Mouse (Mus musculus): ENCODE data around the gene Nup188.

The Nup188 gene

DNA sequence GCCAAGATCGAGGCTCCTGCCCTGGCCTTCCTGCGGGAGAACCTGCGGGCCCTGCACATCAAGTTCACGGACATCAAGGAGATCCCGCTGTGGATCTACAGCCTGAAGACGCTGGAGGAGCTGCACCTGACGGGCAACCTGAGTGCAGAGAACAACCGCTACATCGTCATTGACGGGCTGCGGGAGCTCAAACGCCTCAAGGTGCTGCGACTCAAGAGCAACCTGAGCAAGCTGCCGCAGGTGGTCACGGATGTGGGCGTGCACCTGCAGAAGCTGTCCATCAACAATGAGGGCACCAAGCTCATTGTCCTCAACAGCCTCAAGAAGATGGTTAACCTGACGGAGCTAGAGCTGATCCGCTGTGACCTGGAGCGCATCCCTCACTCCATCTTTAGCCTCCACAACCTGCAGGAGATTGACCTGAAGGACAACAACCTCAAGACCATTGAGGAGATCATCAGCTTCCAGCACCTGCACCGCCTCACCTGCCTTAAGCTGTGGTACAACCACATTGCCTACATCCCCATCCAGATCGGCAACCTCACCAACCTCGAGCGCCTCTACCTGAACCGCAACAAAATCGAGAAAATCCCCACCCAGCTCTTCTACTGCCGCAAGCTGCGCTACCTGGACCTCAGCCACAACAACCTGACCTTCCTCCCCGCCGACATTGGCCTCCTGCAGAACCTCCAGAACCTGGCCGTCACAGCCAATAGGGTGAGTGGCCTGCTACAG is 29.4 kb upstream of the Nup188 start:
- no peak for DNase-seq (ENCODE audit: low spot score)

DNA sequence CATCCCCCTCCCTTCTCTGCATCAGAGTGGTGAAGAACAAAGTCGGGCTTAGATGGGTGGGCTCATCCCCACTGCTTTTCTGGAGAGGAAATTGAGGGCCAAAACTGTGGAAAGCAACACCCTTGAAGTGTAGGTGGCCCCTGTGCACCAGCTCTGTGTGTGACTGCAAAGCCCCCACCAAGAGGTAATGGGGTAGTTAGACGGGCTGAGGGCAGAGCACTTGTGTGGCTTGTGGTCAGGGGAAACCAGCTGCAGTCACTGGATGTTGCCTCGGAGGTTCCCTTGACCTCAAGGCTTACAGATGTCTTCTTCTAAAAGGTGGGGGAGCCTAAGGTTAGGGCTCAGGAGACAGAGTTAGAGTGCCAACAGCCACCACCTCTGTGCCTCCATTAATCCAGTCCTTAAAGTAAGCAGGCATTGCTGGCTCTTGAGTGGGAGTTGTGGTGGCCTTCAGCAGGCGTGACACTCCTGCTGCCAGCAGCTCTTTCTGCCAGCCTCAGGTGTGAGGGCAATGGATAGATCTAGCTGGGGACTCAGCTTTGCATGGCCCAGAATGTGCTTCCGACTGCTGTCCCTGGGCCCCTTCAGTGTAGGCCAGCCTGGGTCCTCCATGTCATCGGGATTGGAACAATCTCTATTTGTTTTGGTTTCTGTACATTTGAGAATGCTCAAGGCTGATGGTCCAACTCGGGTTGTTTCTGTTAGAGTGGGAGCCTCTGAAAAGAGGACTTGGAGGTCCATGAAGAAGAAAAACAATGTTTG is 28.3 kb upstream of the Nup188 start:
- DNase-seq (ENCODE audit: low spot score): no peak

DNA sequence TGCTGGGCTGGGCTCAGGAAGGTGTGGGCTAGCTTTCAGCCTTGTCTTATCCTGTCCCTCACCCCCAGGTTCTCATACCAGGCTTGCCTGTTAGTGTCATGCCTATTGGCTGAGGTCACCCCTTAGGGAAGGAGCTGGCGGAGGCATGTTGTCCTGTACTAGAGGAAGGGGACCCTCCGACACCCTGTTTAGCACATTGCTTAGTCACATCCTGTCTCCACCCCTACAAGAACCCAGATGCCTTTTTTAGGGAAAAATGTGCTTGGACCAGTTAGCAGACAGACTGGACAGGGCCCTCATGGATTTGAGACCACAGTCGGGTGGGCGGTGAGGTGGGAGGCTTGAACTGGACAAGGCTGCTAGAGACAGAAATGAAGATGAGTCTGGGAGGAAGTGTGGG is 27.6 kb upstream of the Nup188 start:
- DNase-seq (ENCODE audit: low spot score): no peak

DNA sequence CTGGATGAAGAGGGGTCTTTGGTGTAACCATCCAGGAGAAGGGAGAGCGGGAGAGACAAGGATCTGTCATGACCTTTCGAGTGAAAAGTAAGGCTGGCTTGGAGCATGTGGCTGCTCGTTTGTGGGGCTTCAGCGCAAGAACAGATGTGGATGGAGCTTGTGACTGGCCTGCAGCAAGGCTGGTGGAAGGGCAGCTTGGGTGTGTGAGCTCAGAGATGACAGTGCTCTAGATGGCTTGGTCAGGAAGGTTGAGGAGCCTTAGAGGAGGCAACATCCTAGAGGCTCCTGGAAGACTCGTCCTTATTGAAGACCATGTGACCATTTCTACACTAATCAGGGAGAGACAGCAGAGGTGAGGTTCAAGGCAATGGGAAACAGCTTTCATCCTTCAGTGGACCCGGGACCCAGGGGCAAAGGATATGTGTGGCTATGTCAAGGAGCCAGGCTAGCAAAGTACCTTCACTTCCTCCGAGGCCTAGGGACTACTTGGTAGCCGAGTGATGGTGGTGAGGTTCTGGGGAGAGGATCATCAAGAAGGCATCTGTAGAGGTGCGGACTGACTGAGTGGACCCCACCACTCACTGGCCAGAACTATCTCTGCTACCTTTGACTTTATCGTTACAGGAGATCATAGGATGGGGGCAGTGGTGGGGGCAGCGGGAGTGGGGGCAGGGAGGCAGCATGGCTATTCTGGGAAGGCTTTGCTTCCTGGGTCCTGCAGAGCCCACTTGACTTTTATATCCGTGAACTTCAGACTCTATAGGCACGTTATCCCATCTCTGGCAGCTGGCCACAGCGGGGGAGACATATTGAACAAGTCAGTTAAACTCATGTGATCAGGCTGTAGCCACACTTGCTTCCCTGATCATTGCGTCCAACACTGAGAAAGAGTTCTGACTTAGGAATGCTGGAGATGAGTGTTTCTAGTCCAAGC is 26.8 kb upstream of the Nup188 start:
- DNase-seq (ENCODE audit: low spot score): no peak

DNA sequence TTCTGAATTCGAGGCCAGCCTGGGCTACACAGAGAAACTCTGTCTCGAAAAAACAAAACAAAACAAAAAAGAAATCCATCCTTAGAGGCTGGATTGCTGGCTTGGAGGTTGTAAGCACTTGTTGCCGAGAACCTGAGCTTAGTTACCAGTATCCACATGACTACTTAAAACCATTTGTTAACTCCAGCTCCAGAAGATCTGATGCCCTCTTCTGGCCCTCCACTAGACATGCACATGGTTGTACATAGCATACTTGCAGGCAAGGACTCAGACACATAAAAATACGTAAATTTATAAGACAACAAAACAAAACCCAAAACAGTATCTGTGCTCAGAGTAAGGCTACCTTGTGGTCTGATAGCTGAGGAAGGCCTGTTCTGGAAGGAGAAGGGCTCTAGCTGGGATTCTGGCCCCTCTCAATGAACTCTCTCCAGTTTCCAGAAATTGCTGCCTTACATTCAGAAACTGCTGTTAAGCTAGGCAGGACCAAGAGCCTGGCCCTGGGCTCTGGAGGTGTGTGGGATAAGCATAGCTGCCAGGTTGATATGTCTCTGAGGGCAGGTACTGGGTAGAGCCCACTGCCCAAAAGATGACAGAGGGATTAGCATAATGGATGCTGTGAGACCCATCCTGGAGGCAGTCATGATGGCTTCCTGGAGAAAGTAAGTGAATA is 25.0 kb upstream of the Nup188 start:
- DNase-seq (ENCODE audit: low spot score): no peak

DNA sequence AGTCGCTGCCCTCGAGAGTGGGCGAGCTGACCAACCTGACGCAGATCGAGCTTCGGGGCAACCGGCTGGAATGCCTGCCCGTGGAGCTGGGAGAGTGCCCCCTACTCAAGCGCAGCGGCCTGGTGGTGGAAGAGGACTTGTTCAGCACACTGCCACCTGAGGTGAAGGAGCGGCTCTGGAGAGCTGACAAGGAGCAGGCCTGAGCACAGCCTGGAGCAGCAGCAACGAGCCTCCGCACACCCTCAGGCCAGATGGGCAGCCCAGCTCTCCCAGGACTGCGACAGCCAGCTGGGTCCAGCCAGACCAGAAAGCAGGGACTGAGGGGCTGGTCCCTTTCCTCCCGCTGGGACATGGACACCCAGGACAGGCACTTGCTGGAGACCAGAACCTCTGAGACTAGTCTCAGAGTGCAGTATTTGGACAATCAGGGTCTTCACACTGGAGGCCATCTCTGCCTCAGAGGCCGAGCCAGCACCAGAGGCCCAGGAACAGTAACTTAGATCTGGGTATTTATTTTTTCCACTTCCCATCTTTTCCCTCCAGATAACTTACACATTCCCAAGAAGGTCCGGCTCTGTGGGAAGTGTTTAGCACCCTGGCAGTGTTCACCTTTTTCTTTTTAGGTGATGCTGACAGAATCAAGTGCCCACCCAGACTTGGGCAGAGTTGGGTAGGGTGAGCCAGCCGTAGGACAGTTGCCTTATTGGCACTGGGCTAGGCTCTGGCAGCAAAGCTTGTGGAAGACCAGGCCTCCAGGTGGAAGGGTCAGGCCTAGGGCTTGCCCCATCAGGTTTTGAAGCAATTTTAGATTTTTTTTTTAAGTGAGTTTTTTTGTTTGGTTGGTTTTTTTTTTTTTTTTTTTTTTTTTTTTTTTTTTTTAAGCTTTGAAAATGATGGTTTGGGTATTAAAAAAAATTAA is 24.0 kb upstream of the Nup188 start:
- no peak for DNase-seq (ENCODE audit: low spot score)

DNA sequence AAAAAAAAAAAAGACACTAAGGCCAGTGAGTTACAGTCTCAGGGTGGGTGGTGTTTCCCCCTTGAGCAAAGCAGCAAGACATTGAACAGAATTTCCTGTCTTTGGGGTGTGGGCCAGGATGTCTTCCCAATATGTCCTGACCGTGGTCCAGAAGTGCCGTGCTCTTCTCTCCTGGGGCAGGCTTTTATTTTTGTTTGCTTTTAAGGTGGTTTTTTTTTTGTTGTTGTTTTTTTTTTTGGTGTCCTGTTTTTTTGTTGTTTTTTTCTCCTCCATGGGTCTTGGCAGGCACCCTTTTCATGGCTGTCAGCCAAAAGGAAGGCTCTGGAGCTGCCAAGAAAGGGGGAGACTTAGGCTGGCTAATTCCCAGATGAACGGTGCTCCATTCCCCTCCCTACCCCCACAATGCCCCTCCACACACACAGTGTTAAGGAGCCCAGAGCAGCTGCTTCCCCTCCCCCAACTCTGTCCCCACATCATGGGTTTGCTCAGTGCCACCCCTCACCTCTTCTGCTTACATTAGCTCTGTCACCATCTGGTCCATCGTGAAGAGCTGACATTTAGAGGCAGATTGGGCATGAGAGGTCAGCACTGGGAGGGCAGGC is 23.3 kb upstream of the Nup188 start:
- peak; percentile 80 for DNase-seq (ENCODE audit: low spot score)

DNA sequence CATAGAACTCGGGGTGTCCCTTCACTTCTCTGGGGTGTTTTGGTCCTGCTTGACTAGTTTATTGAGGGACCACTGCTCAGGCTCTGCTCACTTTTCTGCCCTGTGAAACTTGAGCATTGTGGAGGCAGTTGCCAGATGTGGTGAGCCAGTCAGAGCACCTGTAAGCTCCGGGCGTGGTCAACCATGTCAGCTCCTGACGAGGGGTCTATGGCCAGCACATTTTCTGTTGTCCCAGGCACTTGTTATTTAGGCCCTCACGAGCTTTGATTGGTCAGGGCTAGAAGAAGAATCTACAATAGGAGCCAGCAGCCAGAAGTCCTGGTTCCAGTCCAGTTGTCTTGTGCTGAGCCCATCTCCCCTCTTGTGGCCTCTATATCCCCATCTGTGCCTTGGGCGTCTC is 22.4 kb upstream of the Nup188 start:
- DNase-seq (ENCODE audit: low spot score): no peak

DNA sequence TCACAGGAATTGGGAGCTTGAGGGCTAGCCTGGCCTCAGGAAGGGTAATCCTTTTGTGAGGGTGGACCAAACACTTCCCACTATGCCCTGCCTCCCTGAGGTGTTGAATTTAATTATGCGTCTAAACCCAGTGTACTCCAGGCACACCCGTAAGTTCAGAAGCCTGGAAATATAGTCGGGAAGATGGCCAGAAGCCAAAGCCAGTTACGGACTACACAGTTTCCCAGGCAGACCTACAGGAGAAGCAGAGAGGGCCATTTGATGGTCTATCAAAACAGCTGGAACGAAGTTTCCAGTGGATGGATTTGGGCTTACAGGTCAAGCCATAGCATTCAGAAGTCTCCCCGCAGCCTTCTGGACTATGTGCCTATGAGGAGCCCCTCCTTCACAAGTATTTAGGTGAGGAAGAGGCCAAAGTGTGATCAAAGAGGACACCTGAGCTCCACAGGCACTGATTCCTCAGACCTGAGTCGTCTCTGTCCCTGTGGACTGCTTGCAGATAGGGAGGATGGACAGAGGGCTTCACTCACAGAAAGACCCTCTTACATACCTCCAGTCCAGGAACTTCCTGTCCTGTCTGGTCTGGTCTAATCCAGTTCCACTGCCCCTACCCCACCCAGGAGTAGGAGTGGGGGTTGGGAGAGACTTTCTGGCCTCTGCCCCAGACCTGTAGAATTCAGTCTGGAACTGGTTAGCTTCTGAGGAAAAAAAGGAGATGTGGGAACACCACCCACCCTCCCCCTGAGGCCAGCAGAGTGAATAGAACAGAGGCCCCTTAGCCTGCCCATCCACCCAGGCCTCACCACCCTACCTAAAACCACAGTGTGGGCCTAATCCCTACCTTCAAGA is 21.3 kb upstream of the Nup188 start:
- peak; percentile 46 for DNase-seq (ENCODE audit: low spot score)

DNA sequence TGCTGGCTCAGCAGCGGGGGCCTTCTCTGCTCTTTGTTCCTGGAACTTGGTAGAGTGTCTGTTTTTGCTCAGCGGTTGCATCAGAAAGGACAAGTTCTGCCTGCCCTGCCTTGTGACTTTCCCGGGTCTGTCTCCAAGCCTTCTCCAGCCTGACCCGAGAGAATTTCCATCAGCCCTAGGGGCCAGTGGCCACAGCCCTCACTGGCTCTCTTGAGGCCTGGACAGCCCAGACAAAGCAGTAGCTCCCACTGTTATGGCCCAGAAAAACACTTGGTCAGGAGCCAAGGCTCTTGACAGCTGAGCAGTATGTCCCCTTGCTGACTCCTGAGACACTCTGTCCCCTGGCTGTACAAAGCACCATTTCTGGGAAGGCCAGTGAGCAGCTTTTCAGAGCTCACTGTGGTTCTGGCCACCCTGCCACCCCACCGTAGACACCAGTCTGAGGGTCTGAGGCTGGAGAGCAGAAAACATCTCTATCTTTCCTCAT is 20.4 kb upstream of the Nup188 start, which contains the start of gene Phyhd1:
Phyhd1 (plus strand) TSS at position 437 of the 487 bp plus-strand sequence.
- DNase-seq (ENCODE audit: low spot score): peak; percentile 79

DNA sequence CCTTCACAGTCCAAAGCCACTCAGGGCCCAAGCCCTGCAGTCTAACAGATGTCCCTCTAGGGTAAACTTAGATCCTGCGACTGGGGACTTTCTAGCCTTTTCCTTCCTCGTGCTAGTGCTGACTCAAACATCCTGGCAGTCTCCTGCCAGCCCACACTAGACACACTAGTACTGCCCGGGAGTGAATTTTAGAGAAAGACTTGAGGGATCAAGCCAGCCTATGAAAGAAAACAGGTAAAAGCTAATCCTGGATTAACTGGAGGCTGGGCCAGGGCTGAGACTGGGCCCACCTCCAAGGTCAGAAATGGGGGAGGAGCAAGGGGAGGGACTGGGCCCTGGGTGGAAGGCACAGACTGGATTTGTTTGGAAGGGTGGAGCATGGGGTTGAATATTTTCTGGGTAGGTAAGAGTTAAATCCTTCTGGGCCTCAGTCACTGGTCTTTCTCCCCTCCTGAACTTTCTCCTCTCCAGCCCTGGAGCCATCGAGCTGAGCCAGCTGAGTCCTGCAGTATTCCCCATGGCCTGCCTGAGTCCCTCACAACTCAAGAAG is 19.7 kb upstream of the Nup188 start:
- peak; percentile 51 for DNase-seq (ENCODE audit: low spot score)

DNA sequence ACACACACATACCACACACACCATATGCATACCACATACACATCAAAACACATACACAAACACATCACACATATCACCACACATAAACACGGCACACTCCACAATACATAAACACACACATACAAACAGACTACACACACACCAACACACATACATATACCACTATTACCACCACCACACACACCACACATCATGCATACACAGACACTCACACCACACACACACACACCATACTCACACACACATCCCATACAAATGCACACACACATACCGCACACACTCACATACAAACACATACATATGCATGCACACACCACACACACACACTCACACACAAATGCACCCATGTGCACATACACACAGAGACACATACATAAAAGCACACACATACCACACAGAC is 18.7 kb upstream of the Nup188 start:
- DNase-seq (ENCODE audit: low spot score): no peak

DNA sequence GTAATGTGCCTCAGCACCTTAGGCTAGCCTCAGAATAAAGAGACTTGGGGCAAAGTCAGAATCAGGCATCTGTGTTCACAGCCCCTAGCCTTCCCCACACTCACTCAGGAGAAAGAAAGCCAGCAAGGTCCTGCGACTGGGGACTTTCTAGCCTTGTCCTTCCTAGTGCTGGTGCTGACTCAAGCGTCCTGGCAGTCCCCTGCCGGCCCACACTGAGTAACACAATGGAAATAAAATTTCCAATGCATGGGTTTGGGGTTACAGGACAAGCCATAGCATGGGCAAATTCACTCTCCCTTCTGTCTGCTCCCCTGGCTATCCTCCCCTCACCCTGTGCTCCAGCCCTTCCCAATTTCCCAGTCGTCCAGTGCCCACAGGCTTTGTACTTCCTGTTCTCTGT is 17.8 kb upstream of the Nup188 start:
- no peak for DNase-seq (ENCODE audit: low spot score)

DNA sequence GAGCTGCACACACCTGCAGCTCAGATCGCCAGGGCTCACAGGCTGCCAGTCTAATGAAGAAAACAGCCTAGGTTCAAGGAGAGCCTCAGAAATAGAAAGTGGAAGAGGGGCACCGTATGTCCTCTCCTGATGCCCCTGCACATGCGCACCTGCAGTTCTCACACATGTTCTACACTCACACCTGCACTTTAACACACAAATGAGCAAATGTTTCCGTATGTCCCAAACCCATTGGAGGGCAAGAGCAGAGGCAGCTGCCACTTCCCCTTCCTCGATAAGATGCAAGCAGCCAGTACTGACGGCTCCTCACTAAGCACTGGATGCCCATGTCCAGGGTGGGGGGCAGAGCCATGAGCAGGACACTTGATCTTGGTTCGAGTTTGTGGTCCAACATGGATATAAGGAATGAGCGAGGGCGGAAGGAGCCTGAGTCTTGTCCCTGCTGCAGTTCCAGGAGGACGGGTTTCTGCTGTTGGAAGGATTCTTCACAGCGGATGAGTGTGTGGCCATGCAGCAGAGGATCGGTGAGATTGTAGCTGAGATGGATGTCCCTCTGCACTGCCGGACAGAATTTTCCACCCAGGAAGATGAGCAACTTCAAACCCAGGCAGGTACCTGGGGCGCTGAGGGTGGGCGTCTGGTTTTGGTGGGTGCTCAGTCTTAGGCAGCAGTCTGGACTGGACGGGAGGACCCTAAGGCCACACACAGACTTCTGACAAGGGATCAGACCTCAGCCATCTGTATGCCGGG is 16.8 kb upstream of the Nup188 start:
- DNase-seq (ENCODE audit: low spot score): no peak

DNA sequence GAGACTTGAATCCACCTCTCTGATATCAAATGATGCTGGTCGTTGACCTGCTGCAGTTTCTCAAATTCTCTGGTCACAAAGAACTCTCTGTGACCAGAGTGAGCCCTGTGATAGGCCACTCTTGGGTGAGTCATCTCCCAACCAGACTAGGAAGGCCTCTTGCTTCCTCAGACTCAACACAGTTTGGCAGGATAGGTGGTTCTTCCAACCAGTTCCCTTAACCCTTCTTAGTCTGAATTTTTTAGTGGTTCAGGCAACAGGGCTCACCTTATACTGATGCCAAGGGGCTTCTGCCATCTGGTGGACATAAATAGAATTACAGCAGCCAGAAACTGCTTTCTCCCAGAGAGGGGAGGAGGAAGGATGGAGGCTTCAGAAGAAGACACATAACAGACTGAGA is 16.1 kb upstream of the Nup188 start:
- DNase-seq (ENCODE audit: low spot score): peak; percentile 86

DNA sequence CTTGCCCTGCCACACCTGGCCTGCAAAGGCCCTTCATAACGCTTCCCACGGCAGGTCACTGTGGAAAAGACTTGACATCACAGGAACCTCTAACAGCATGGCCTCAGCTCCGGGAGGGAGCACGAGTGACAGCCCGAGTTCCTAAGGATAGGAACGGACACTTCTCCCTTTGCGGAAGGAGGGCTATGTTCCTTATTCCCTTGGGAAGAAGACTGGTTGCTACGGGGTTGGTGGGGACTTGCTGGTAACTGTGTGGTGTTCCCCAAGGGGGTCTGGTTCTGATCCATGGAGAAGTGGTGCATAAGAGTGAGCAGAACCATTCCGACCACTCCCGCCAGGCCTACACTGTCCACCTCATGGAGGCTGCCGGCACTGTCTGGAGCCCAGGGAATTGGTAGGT is 5.5 kb upstream of the Nup188 start, which contains the start of gene Gm28038:
Gm28038 (plus strand) TSS at position 301 of the 400 bp plus-strand sequence.
- no peak for DNase-seq (ENCODE audit: low spot score)

DNA sequence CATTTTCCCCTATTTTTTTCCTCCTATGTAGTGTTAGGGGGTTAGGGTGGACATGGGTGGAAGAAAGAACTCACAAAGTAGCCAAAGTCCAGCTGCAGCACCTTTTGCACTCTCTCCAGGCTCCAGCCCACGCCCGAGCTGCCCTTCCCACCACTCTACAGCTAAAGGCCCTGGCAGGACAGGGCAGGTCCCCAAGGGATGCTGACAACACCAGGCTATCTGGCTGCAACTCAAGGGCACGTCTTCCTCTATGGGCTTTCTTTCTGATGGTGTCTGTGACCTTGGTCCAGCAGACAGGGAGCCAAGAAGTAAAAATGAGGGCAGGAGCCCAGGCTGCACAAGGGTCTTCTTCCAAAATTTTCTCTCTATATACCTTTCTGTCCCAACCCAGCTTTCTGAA is 4.5 kb upstream of the Nup188 start:
- DNase-seq (ENCODE audit: low spot score): no peak

DNA sequence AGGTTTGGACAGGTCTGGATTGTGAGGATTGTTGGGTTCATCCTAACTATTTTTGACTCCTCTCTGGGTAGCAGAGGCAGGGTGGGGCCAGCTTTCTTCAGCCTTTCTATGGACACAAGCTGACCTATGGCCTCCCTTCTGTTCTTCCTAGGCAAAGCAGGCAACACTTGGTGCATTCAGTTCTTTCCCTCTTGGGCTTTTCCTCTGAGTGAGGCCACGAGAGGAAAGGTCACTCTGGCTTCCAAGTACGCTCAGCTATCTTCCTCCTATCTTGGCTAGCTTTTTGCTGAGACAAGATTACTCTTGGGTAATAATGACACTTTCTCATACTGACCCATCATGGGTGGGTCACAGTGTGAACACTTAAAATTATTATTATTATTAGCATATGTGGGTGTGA is 3.0 kb upstream of the Nup188 start:
- no peak for DNase-seq (ENCODE audit: low spot score)
